Mouse (Mus musculus): ENCODE data around the gene Yif1b. TPM values are rescaled to one million over a fixed set of nuclear protein-coding genes. Genes with fewer than 3 reads are reported as not detected.

Yif1b gene
- polyA plus RNA-seq, 1 experiment from 2014 or later: 85.8 TPM

GRCm38 (mm10) chr7:29246015-29246414, 7.9 kb downstream of the Yif1b start:
- WGBS: 56% methylated on average over 5 of the region's 5 CpGs
- no peak overlapping the region for H3K27ac ChIP-seq
- no peak overlapping the region for H3K4me2 ChIP-seq

GRCm38 (mm10) chr7:29246619-29247313, 8.6 kb downstream of the Yif1b start:
- peak overlapping the region; percentile 39 for H3K4me3 ChIP-seq (replicated peaks)
- no peaks in the 10 kb centered on the region for H3K9me3 ChIP-seq
- no peak for ATAC-seq (ENCODE audit: insufficient read depth, low FRiP score, low read depth)
- H3K9ac ChIP-seq: peak overlapping the region; percentile 25; the same call in 1 of the 2 replicates
- peak overlapping the region; percentile 21; the same call in 1 of the 2 replicates for H3K27ac ChIP-seq
- peak overlapping the region; percentile 55 for H3K4me2 ChIP-seq
- no peaks in the 10 kb centered on the region; the same call in 1 of the 2 replicates for H3K27me3 ChIP-seq (replicated peaks)
- peaks cover 13% of the 10 kb centered on the region; the same call in 1 of the 2 replicates for H3K36me3 ChIP-seq
- WGBS: 73% methylated on average over 21 of the region's 21 CpGs
- peaks cover 29% of the 10 kb centered on the region for H3K4me1 ChIP-seq

More at GRCm38 (mm10) chr7:29246015-29246414, 7.9 kb downstream of the Yif1b start:
- no peak overlapping the region for H3K9ac ChIP-seq
- H3K9me3 ChIP-seq: no peaks in the 10 kb centered on the region
- no peak for ATAC-seq (ENCODE audit: insufficient read depth, low FRiP score, low read depth)
- no peaks in the 10 kb centered on the region; the same call in 1 of the 2 replicates for H3K27me3 ChIP-seq (replicated peaks)
- H3K4me1 ChIP-seq: peaks cover 29% of the 10 kb centered on the region
- no peak overlapping the region for H3K4me3 ChIP-seq (replicated peaks)
- H3K36me3 ChIP-seq: peaks cover 13% of the 10 kb centered on the region; the same call in 1 of the 2 replicates

- H3K9ac ChIP-seq: peak overlapping the region; percentile 25; the same call in 1 of the 2 replicates
- H3K9me3 ChIP-seq: no peaks in the 10 kb centered on the region
- peaks cover 13% of the 10 kb centered on the region; the same call in 1 of the 2 replicates for H3K36me3 ChIP-seq
- H3K4me3 ChIP-seq (replicated peaks): peak overlapping the region; percentile 39
- peak overlapping the region; percentile 21 for H3K27ac ChIP-seq
- peaks cover 29% of the 10 kb centered on the region for H3K4me1 ChIP-seq
- peak; percentile 12; the same call in 1 of the 2 replicates for ATAC-seq (ENCODE audit: insufficient read depth, low FRiP score, low read depth)
- H3K27me3 ChIP-seq (replicated peaks): no peaks in the 10 kb centered on the region; the same call in 1 of the 2 replicates
- H3K4me2 ChIP-seq: peak overlapping the region; percentile 55
- 26% methylated on average over 16 of the region's 16 CpGs for WGBS
Observed at GRCm38 (mm10) chr7:29247314-29247700, 9.2 kb downstream of the Yif1b start.

- no peak for ATAC-seq (ENCODE audit: insufficient read depth, low FRiP score, low read depth)
- Histone ChIP-seq H3K9ac (peak overlapping the region; percentile 37; the same call in 1 of the 2 replicates), H3K27ac (peak overlapping the region; percentile 81), H3K4me1 (peaks cover 29% of the 10 kb centered on the region), H3K9me3 (no peaks in the 10 kb centered on the region), H3K4me2 (peak overlapping the region; percentile 55), H3K36me3 (peaks cover 13% of the 10 kb centered on the region; the same call in 1 of the 2 replicates), H3K27me3 (replicated peaks) (no peaks in the 10 kb centered on the region; the same call in 1 of the 2 replicates), H3K4me3 (replicated peaks) (peak overlapping the region; percentile 39)
- 22% methylated on average over 19 of the region's 19 CpGs for WGBS
Observed at GRCm38 (mm10) chr7:29247706-29248105, 9.6 kb downstream of the Yif1b start.

GRCm38 (mm10) chr7:29248261-29248841, 10.2 kb downstream of the Yif1b start, which contains the start of gene 2200002D01Rik:
2200002D01Rik (minus strand) TSS chr7:29248466.
- H3K9me3 ChIP-seq: no peaks in the 10 kb centered on the region
- peak within 1 kb of the TSS; percentile 55 for H3K4me2 ChIP-seq
- H3K4me1 ChIP-seq: peaks cover 29% of the 10 kb centered on the region
- H3K9ac ChIP-seq: peak within 1 kb of the TSS; percentile 37; the same call in 1 of the 2 replicates
- WGBS: 29% methylated on average over 20 of the region's 20 CpGs
- peaks cover 13% of the 10 kb centered on the region; the same call in 1 of the 2 replicates for H3K36me3 ChIP-seq
- H3K27me3 ChIP-seq (replicated peaks): no peaks in the 10 kb centered on the region; the same call in 1 of the 2 replicates
- H3K4me3 ChIP-seq (replicated peaks): peak within 1 kb of the TSS; percentile 39
- peak within 1 kb of the TSS; percentile 81 for H3K27ac ChIP-seq
- ATAC-seq (ENCODE audit: insufficient read depth, low FRiP score, low read depth): peak; percentile 73

GRCm38 (mm10) chr7:29251166-29251565, 13.0 kb downstream of the Yif1b start:
- H3K9me3 ChIP-seq: no peaks in the 10 kb centered on the region
- peak; percentile 40; the same call in 1 of the 2 replicates for ATAC-seq (ENCODE audit: insufficient read depth, low FRiP score, low read depth)
- no peaks in the 10 kb centered on the region; the same call in 1 of the 2 replicates for H3K36me3 ChIP-seq
- peaks cover 27% of the 10 kb centered on the region for H3K4me1 ChIP-seq
- H3K4me3 ChIP-seq (replicated peaks): no peak overlapping the region
- 53% methylated on average over 3 of the region's 3 CpGs for WGBS
- H3K9ac ChIP-seq: no peak overlapping the region
- H3K27me3 ChIP-seq (replicated peaks): no peaks in the 10 kb centered on the region; the same call in 1 of the 2 replicates
- no peak overlapping the region for H3K4me2 ChIP-seq
- peak overlapping the region; percentile 40 for H3K27ac ChIP-seq

GRCm38 (mm10) chr7:29253842-29254241, 15.7 kb downstream of the Yif1b start:
- peaks cover 3% of the 10 kb centered on the region for H3K4me1 ChIP-seq
- no peaks in the 10 kb centered on the region for H3K36me3 ChIP-seq
- WGBS: 27% methylated on average over 5 of the region's 5 CpGs
- H3K9me3 ChIP-seq: no peaks in the 10 kb centered on the region
- peak overlapping the region; percentile 23; the same call in 1 of the 2 replicates for H3K27ac ChIP-seq
- no peaks in the 10 kb centered on the region; the same call in 1 of the 2 replicates for H3K27me3 ChIP-seq (replicated peaks)
- ATAC-seq (ENCODE audit: insufficient read depth, low FRiP score, low read depth): no peak
- H3K9ac ChIP-seq: no peak overlapping the region
- no peak overlapping the region for H3K4me3 ChIP-seq (replicated peaks)
- no peak overlapping the region for H3K4me2 ChIP-seq

GRCm38 (mm10) chr7:29255875-29256274, 17.7 kb downstream of the Yif1b start:
- no peak for ATAC-seq (ENCODE audit: insufficient read depth, low FRiP score, low read depth)
- Histone ChIP-seq H3K4me3 (replicated peaks) (no peak overlapping the region), H3K27ac (no peak overlapping the region), H3K4me1 (peaks cover 7% of the 10 kb centered on the region), H3K27me3 (replicated peaks) (no peaks in the 10 kb centered on the region; the same call in 1 of the 2 replicates), H3K9ac (no peak overlapping the region), H3K4me2 (no peak overlapping the region), H3K9me3 (no peaks in the 10 kb centered on the region), H3K36me3 (0 out of 2 replicates have a peak, but pooled peaks cover 4% of the 10 kb centered on the region)
- 82% methylated on average over 4 of the region's 4 CpGs for WGBS

GRCm38 (mm10) chr7:29257368-29257767, 19.2 kb downstream of the Yif1b start:
- Histone ChIP-seq H3K36me3 (0 out of 2 replicates have a peak, but pooled peaks cover 4% of the 10 kb centered on the region), H3K4me1 (peaks cover 12% of the 10 kb centered on the region), H3K4me2 (no peak overlapping the region), H3K27me3 (replicated peaks) (no peaks in the 10 kb centered on the region; the same call in 1 of the 2 replicates), H3K4me3 (replicated peaks) (no peak overlapping the region), H3K27ac (no peak overlapping the region), H3K9me3 (no peaks in the 10 kb centered on the region), H3K9ac (no peak overlapping the region)
- no peak for ATAC-seq (ENCODE audit: insufficient read depth, low FRiP score, low read depth)
- 81% methylated on average over 1 of the region's 1 CpGs for WGBS

GRCm38 (mm10) chr7:29259781-29260730, 21.9 kb downstream of the Yif1b start:
- Histone ChIP-seq H3K9ac (no peak overlapping the region), H3K4me1 (peaks cover 14% of the 10 kb centered on the region), H3K36me3 (0 out of 2 replicates have a peak, but pooled peaks cover 4% of the 10 kb centered on the region), H3K4me3 (replicated peaks) (no peak overlapping the region), H3K4me2 (no peak overlapping the region), H3K9me3 (no peaks in the 10 kb centered on the region), H3K27me3 (replicated peaks) (no peaks in the 10 kb centered on the region; the same call in 1 of the 2 replicates), H3K27ac (no peak overlapping the region)
- no peak for ATAC-seq (ENCODE audit: insufficient read depth, low FRiP score, low read depth)
- 82% methylated on average over 10 of the region's 10 CpGs for WGBS

GRCm38 (mm10) chr7:29262151-29262550, 24.0 kb downstream of the Yif1b start:
- WGBS: 78% methylated on average over 6 of the region's 6 CpGs
- H3K36me3 ChIP-seq: 0 out of 2 replicates have a peak, but pooled peaks cover 4% of the 10 kb centered on the region
- no peaks in the 10 kb centered on the region for H3K9me3 ChIP-seq
- no peaks in the 10 kb centered on the region for H3K27me3 ChIP-seq (replicated peaks)
- no peak overlapping the region for H3K4me3 ChIP-seq (replicated peaks)
- peaks cover 23% of the 10 kb centered on the region; the same call in 1 of the 2 replicates for H3K4me1 ChIP-seq
- ATAC-seq (ENCODE audit: insufficient read depth, low FRiP score, low read depth): no peak
- no peak overlapping the region for H3K27ac ChIP-seq
- H3K9ac ChIP-seq: no peak overlapping the region
- no peak overlapping the region for H3K4me2 ChIP-seq

All from stomach, embryonic 15.5 days (tissue).